Mouse (Mus musculus) CH12.LX (cell line): ENCODE measurements around the gene Prn. TPM values are rescaled to one million over a fixed set of nuclear protein-coding genes. Genes with fewer than 3 reads are reported as not detected.

Experiments
- DNase-seq: peaks from one replicate; pipeline ENCODE4 v3.0.0-alpha.2; 2013; ENCODE audit errors: extremely low read depth
- H3K27ac ChIP-seq: 2 replicates; pipeline ENCODE4 v1.5.1; 2012; ENCODE audit warnings: low read depth, mild to moderate bottlenecking, control low read depth, moderate library complexity; ENCODE audit not compliant: insufficient read depth
- H3K27me3 ChIP-seq: replicated peaks from 2 replicates; pipeline ENCODE3; 2012; ENCODE audit warnings: inconsistent platforms
- H3K36me3 ChIP-seq, 2 experiments: replicated peaks in 1 of 2; 2 replicates each; pipeline versions ENCODE3 to v1.6.1; 2012; ENCODE audit warnings: inconsistent platforms in 1 of 2, low read length in 1 of 2, mild to moderate bottlenecking in 1 of 2, mixed read lengths in 1 of 2, moderate library complexity in 1 of 2; ENCODE audit not compliant: control insufficient read depth in 1 of 2, insufficient read depth in 1 of 2
- H3K4me1 ChIP-seq, 2 experiments: 2 replicates each; pipeline ENCODE4 v1.6.1; 2012; ENCODE audit warnings: inconsistent platforms in 1 of 2, moderate library complexity in 1 of 2; ENCODE audit not compliant: insufficient read depth in 2 of 2, control insufficient read depth in 1 of 2
- H3K4me2 ChIP-seq: 2 replicates; pipeline ENCODE4 v1.6.1; 2012; ENCODE audit warnings: low read depth, mild to moderate bottlenecking, control low read depth; ENCODE audit not compliant: poor library complexity, insufficient read depth, severe bottlenecking
- H3K4me3 ChIP-seq, 3 experiments: fragments of 150-350 bp in 1 of 3; sonication (generic) in 1 of 3; replicated peaks in 1 of 3; 2 replicates each; pipeline versions ENCODE3 to v1.5.1; 2011 to 2012; ENCODE audit warnings: low read depth in 2 of 3, low read length in 2 of 3, mild to moderate bottlenecking in 2 of 3, moderate library complexity in 2 of 3, control low read depth in 1 of 3, improper control_type of control experiment in 1 of 3, inconsistent platforms in 1 of 3, mixed read lengths in 1 of 3; ENCODE audit not compliant: poor library complexity in 1 of 3
- H3K79me2 ChIP-seq: replicated peaks from 2 replicates; pipeline ENCODE4 v1.6.1; 2012; ENCODE audit warnings: mild to moderate bottlenecking, moderate library complexity; ENCODE audit not compliant: control insufficient read depth, poor library complexity, insufficient read depth, severe bottlenecking; ENCODE audit errors: extremely low read depth
- H3K9ac ChIP-seq: 2 replicates; pipeline ENCODE4 v1.6.1; 2012; ENCODE audit warnings: low read depth, mild to moderate bottlenecking, control low read depth, moderate library complexity; ENCODE audit not compliant: insufficient read depth
- H3K9me3 ChIP-seq: replicated peaks from 2 replicates; pipeline ENCODE3; 2012; ENCODE audit warnings: low read length, inconsistent platforms, mixed read lengths
- CHD1 ChIP-seq: IDR thresholded peaks from 2 replicates; pipeline ENCODE4 v1.6.1; 2012; ENCODE audit warnings: low read depth, low read length, improper control_type of control experiment, inconsistent platforms
- CHD2 ChIP-seq: IDR thresholded peaks from 2 replicates; pipeline ENCODE4 v1.6.1; 2011; ENCODE audit warnings: low read length, improper control_type of control experiment
- E2F4 ChIP-seq: IDR thresholded peaks from 2 replicates; pipeline ENCODE4 v1.6.1; 2011; ENCODE audit warnings: low read depth, low read length, improper control_type of control experiment; ENCODE audit not compliant: insufficient replicate concordance
- ETS1 ChIP-seq: conservative IDR thresholded peaks from 2 replicates; pipeline ENCODE4 v1.6.1; 2012; ENCODE audit warnings: low read depth, mild to moderate bottlenecking, inconsistent platforms, low read length, improper control_type of control experiment, moderate library complexity
- HCFC1 ChIP-seq: IDR thresholded peaks from 2 replicates; pipeline ENCODE4 v1.6.1; 2012; ENCODE audit warnings: low read depth, mild to moderate bottlenecking, inconsistent platforms, low read length, improper control_type of control experiment
- IRF4 ChIP-seq: IDR thresholded peaks from 2 replicates; pipeline ENCODE4 v1.6.1; 2014; ENCODE audit warnings: low read depth, mild to moderate bottlenecking, inconsistent platforms, low read length, improper control_type of control experiment
- JUND ChIP-seq: conservative IDR thresholded peaks from 2 replicates; pipeline ENCODE4 v1.6.1; 2011; ENCODE audit warnings: low read depth, low read length, improper control_type of control experiment
- MAX ChIP-seq: IDR thresholded peaks from 2 replicates; pipeline ENCODE4 v1.6.1; 2011; ENCODE audit warnings: low read length, improper control_type of control experiment
- MAZ ChIP-seq: IDR thresholded peaks from 2 replicates; pipeline ENCODE4 v1.6.1; 2012; ENCODE audit warnings: low read depth, mild to moderate bottlenecking, inconsistent platforms, low read length, improper control_type of control experiment, moderate library complexity
- MEF2A ChIP-seq: IDR thresholded peaks from 2 replicates; pipeline ENCODE4 v1.6.1; 2014; ENCODE audit warnings: low read depth, mild to moderate bottlenecking, inconsistent platforms, low read length, improper control_type of control experiment, borderline replicate concordance
- MYC ChIP-seq: IDR thresholded peaks from 2 replicates; pipeline ENCODE4 v1.6.1; 2011; ENCODE audit warnings: low read depth, mild to moderate bottlenecking, improper control_type of control experiment, low read length
- NRF1 ChIP-seq: IDR thresholded peaks from 2 replicates; pipeline ENCODE4 v1.6.1; 2014; ENCODE audit warnings: low read depth, mild to moderate bottlenecking, inconsistent platforms, low read length, improper control_type of control experiment, moderate library complexity
- PAX5 ChIP-seq: IDR thresholded peaks from 2 replicates; pipeline ENCODE4 v1.6.1; 2012; ENCODE audit warnings: low read length, inconsistent platforms, mixed read lengths
- POLR2A ChIP-seq: IDR thresholded peaks from 2 replicates; pipeline ENCODE4 v1.6.1; 2011; ENCODE audit warnings: low read depth, mild to moderate bottlenecking, improper control_type of control experiment, low read length
- POLR2AphosphoS2 ChIP-seq: IDR thresholded peaks from 2 replicates; pipeline ENCODE4 v1.6.1; 2011; ENCODE audit warnings: low read depth, low read length, improper control_type of control experiment
- RCOR1 ChIP-seq: conservative IDR thresholded peaks from 2 replicates; pipeline ENCODE4 v1.6.1; 2012; ENCODE audit warnings: low read depth, mild to moderate bottlenecking, inconsistent platforms, low read length, improper control_type of control experiment
- TBP ChIP-seq: conservative IDR thresholded peaks from 2 replicates; pipeline ENCODE4 v1.6.1; 2011; ENCODE audit warnings: low read depth, low read length, improper control_type of control experiment
- USF1 ChIP-seq: IDR thresholded peaks from 2 replicates; pipeline ENCODE4 v1.6.1; 2014; ENCODE audit warnings: low read depth, mild to moderate bottlenecking, inconsistent platforms, low read length, improper control_type of control experiment
- ZKSCAN1 ChIP-seq: IDR thresholded peaks from 2 replicates; pipeline ENCODE4 v1.6.1; 2012; ENCODE audit warnings: low read depth, inconsistent platforms, low read length, improper control_type of control experiment, borderline replicate concordance
- ZMIZ1 ChIP-seq: IDR thresholded peaks from 2 replicates; pipeline ENCODE4 v1.6.1; 2012; ENCODE audit warnings: low read depth, mild to moderate bottlenecking, inconsistent platforms, low read length, improper control_type of control experiment
- ZNF384 ChIP-seq: IDR thresholded peaks from 2 replicates; pipeline ENCODE4 v1.6.1; 2012; ENCODE audit warnings: low read depth, low read length, improper control_type of control experiment, inconsistent platforms
- dilution Hi-C: fragments of 300-500 bp; cut with MboI; formaldehyde crosslinking; loops from 2 replicates; pipeline ENCODE4 v1.14.3; 2020; ENCODE audit warnings: low sequenced_read_pairs; ENCODE audit not compliant: extremely low pct_unique_long_range_greater_than_20kb, extremely low pct_ligation_motif_present
- in situ Hi-C: fragments of 300-500 bp; cut with MboI; formaldehyde crosslinking; loops from 3 replicates; pipeline ENCODE4 v1.14.3; 2019; ENCODE audit warnings: low sequenced_read_pairs, low pct_ligation_motif_present, low pct_unique_long_range_greater_than_20kb, mixed read lengths
- polyA plus RNA-seq: library from polyadenylated mRNA; unstranded; fragments of >175 nt; gene quantifications from 2 replicates; pipeline ENCODE4 v1.2.1, GENCODE M21; 2012; ENCODE audit warnings: low read depth; ENCODE audit not compliant: insufficient read length
- total RNA-seq, 2 experiments: library from RNA; depleted of rRNA; stranded (reverse); fragments of 300-350 nt in 1 of 2; fragments of >200 nt in 1 of 2; gene quantifications; 2 replicates each; pipeline ENCODE4 v1.2.3; 2012 to 2014

Gene Prn
- total and polyA plus RNA-seq, 3 experiments, result not detected

- no peaks in the 10 kb centered on the region for H3K9me3 ChIP-seq
- H3K9ac ChIP-seq, result no peak overlapping the region
- no peak for DNase-seq
- H3K4me2 ChIP-seq, result no peak overlapping the region
- H3K4me3 ChIP-seq, result no peak overlapping the region
- no peaks in the 10 kb centered on the region for H3K27me3 ChIP-seq
- TF ChIP-seq CHD1 (no peak), PAX5 (no peak), ZKSCAN1 (no peak), JUND (no peak), RCOR1 (no peak), ZMIZ1 (no peak), TBP (no peak), MYC (no peak), NRF1 (no peak), ETS1 (no peak), MAX (no peak), E2F4 (no peak), CHD2 (no peak), POLR2AphosphoS2 (no peak), POLR2A (no peak), USF1 (no peak)
- H3K79me2 ChIP-seq, result no peaks in the 10 kb centered on the region
- dilution Hi-C loops, result no loop called here
- H3K36me3 ChIP-seq, result peaks cover 3 to 5% of the 10 kb centered on the region in 2 experiments
- in situ Hi-C loops, result loop anchor here (25.0 kb wide), 1 partner anchor 395 kb away; no protein-coding TSS in a partner anchor
- H3K4me1 ChIP-seq, result peaks cover 5 to 28% of the 10 kb centered on the region in 2 experiments; a peak in 3 of 4 replicates
- H3K27ac ChIP-seq, result no peak overlapping the region
These were observed 22.6 kb downstream of the Prn start for GRCm38 (mm10) chr2:131932275-131932902.

- dilution Hi-C loops (no loop called here), in situ Hi-C loops (loop anchor here (25.0 kb wide), 1 partner anchor 396 kb away; no protein-coding TSS in a partner anchor)
- TF ChIP-seq ZNF384 (no peak), MAZ (no peak), MEF2A (no peak), HCFC1 (no peak), IRF4 (no peak), CHD2 (no peak)
- Histone ChIP-seq H3K9ac (no peak overlapping the region), H3K4me3 (no peak overlapping the region), H3K4me1 (peaks cover 5 to 28% of the 10 kb centered on the region in 2 experiments; a peak in 3 of 4 replicates), H3K36me3 (peaks cover 3 to 5% of the 10 kb centered on the region in 2 experiments), H3K27ac (no peak overlapping the region), H3K79me2 (no peaks in the 10 kb centered on the region), H3K4me2 (no peak overlapping the region), H3K9me3 (no peaks in the 10 kb centered on the region), H3K27me3 (no peaks in the 10 kb centered on the region)
- no peak for DNase-seq
These were observed 23.3 kb downstream of the Prn start for GRCm38 (mm10) chr2:131933013-131933412.
